Mouse (Mus musculus) left cerebral cortex, postnatal 14 days (tissue): Measurements from ENCODE around the gene Gm4787. TPM values are rescaled to one million over a fixed set of nuclear protein-coding genes. Genes with fewer than 3 reads are reported as not detected.
"Not testable (repeated sequence)": the region's sequence is repeated elsewhere in the genome, so short reads cannot be mapped to it uniquely, and the experiment has no call there.

Experiments used
- DNase-seq, 2 experiments: peaks; one replicate each; pipeline ENCODE4 v3.0.0; 2021 to 2022; ENCODE audit warnings: low spot score in 2 of 2, mixed read lengths in 1 of 2
- intact Hi-C: fragments of 180-260 bp; cut with DNase I; formaldehyde crosslinking; loops from one replicate; pipeline ENCODE4 v1.15.1; 2025
- long read RNA-seq, 2 experiments: library from polyadenylated mRNA; stranded (forward); transcript quantifications; one replicate each; pipeline ENCODE4 v2.0.0; 2021
- total RNA-seq, 2 experiments: library from RNA; stranded (reverse); gene quantifications; 2 replicates each; pipeline ENCODE4 v1.2.3; 2021

Gene Gm4787
- 1 to 10 TPM; 1.3 to 2.0 TPM for total RNA-seq
- long read RNA-seq, experiment 1, partial matches to known transcripts = 0 of 1 reads
- long read RNA-seq, experiment 1, other reads (novel, unspliced or antisense) = 0 of 1 reads
- long read RNA-seq, experiment 2 = 0 reads

- DNase-seq, intact Hi-C loops: not testable (repeated sequence)
Observed at GRCm38 (mm10) chr12:81379364-81379763, at the start of gene Gm4787. Gene Gm4787 (minus strand): TSS chr12:81379464.

GRCm38 (mm10) chr12:81421846-81422245 is 42.6 kb upstream of the Gm4787 start, which contains the start of gene Adam4:
Gene Adam4 (minus strand): TSS chr12:81421946.
- intact Hi-C loops = no loop called here
- DNase-seq = no peak

DNA sequence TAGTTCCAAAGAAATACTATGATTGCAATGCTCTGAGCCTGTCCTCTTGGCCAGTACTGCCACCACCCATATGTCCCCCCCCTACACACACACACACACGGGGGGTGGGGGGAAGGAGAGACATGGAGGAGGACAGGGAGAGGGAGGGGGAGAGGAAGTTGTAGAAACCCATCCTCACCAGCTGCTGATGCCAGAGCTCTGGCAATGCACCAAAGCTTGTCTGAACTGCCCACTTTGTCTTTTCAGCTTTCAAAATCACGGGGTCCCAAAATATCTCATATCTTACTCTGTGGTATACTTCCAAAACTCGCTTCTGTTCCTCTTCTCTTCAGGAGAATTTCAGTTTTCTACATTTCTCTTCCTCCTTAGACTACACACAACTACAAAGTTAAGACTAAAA is 33.9 kb upstream of the Gm4787 start:
- intact Hi-C loops = no loop called here
- peak; percentile 57 to 68 for DNase-seq

DNA sequence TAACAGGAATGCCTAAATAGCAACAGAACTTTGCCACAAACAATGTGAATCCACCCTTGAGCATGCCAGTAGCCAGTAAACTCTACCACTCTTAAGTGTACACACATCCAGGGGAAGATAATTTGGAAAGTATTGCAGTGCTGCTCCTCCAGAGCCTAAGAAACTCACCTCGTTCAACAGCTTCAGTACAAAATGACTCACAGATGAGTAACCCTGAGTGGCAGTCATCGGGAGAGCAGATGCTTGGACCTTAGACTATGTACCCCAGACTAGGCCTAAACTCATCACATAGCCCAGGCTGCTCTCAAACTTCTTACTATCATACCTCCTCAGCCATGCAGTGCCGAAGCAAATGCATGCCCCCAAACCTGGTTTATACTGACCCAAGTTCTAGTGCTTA is 29.7 kb upstream of the Gm4787 start:
- intact Hi-C loops = no loop called here

DNA sequence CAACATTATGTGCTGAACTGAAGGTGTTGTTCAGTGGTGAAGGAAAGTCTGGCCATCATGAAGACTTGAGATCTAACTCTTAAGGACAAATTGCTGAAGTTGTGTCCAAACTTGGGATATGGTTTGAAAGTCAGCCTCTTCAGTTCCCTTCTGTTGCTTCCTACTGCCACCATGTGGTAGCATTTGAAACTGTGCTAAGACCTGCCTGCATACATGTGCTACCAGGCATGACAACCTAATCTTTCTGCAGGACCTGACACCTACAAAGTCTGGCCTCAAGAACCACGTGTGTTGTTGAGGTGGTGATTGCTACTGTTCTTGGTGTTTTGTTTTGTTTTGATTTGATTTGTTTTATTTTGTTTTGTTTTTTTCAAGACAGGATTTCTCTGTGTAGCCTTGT is 22.9 kb upstream of the Gm4787 start:
- intact Hi-C loops = loop anchor here (1.0 to 2.0 kb wide), 2 partner anchors 203 to 419 kb away; no protein-coding TSS in a partner anchor
- peak; percentile 74 to 82 for DNase-seq

More for the DNA sequence above, 29.7 kb upstream of the Gm4787 start:
- DNase-seq = no peak

DNA sequence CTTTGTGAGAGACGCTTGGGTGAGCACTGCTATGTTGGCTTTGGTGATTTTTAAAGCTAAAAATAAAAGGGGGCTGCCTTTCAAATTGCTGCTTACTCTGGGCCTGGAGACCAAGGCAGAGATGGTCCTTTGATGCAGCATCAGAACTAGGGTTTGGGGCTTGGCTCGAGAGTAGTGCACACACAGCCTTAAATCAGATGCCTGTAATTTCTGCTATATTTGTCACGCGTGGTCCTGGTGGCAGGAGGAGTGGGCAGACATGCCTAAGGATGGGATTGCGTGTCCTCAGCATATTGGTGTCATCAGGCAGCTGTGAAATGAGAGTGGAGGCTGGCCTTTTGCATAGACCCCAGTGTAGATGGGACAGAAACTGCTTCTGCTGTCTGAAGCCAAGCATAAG is 45.4 kb downstream of the Gm4787 start:
- no peak for DNase-seq
- intact Hi-C loops = loop anchor here (5.0 kb wide), 2 partner anchors 107 to 127 kb away; no protein-coding TSS in a partner anchor

- DNase-seq = peak; percentile 72 to 79
- intact Hi-C loops = loop anchor here (5.0 kb wide), 2 partner anchors 106 to 126 kb away; no protein-coding TSS in a partner anchor
Observed at GRCm38 (mm10) chr12:81332875-81333421, 46.3 kb downstream of the Gm4787 start, which contains the start of gene Slc8a3. Gene Slc8a3 (minus strand): TSS chr12:81333180.

GRCm38 (mm10) chr12:81331937-81332874 is 47.1 kb downstream of the Gm4787 start:
- intact Hi-C loops = loop anchor here (5.0 kb wide), 2 partner anchors 105 to 125 kb away; no protein-coding TSS in a partner anchor
- DNase-seq = peak; percentile 73 to 87

DNA sequence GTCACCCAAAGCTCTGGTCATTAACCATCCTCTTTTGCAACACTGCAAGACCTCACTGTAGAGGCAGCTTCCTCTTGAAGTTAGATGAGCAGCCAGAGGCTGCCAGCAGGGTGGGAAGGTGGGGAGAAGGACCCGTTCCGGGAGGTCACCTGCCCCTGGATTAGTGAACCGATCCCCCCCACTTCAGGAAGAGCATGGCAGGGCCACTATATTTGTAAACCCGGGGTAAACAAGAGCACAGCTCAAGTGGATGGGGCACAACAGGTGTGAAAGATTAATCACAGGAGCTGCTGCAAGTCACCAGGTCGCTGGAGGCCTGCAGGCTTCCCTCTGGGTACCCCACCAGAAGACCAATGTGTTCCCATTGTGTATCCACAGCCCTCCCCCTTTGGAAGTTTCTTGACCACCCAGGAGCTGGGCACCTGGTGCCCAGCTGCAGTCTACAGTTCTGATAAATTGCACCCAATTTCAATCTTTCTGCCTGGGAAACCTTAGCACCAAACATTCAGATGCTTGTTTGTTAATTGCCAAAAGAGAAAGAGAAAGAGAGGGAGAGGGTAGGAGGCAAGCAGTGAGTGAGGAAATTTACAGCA is 48.1 kb downstream of the Gm4787 start:
- intact Hi-C loops = loop anchor here (5.0 kb wide), 2 partner anchors 104 to 124 kb away; no protein-coding TSS in a partner anchor
- DNase-seq = no peak

Other genes with a start within 250 kb of the Gm4787 start
- 10 to 100 TPM; 23.0 to 27.3 TPM for gene Slc8a3, start 46.3 kb downstream of the Gm4787 start, total RNA-seq
- gene Adam4, start 42.5 kb upstream of the Gm4787 start, total RNA-seq = 1 to 10 TPM; 1.8 to 2.8 TPM
- 10 to 100 TPM; 40.2 to 42.8 TPM for gene Cox16, start 105.7 kb upstream of the Gm4787 start, total RNA-seq
- gene Gm20498, start 153.4 kb upstream of the Gm4787 start, total RNA-seq = 10 to 100 TPM; 35.1 to 38.3 TPM
- 10 to 100 TPM; 23.3 to 24.0 TPM for gene Synj2bp, start 153.4 kb upstream of the Gm4787 start, total RNA-seq
- gene Adam21, start 189.0 kb upstream of the Gm4787 start, total RNA-seq = under 1 TPM; 0.36 to 0.51 TPM
- gene Med6, start 215.5 kb upstream of the Gm4787 start, total RNA-seq = 10 to 100 TPM; 21.2 to 26.9 TPM